Mouse (Mus musculus): ENCODE measurements at regions not wholly inside any gene's neighbourhood (a gene's known extent, or its start where the extent isn't known, plus 50 kb on each side); places are given as distances from the start of the nearest gene placed in this dataset.

- TF ChIP-seq GATA1 (IDR thresholded peaks at IDR 0.05; ENCODE audit: borderline replicate concordance, low read length) (no peak), FLI1 (IDR thresholded peaks at IDR 0.05; ENCODE audit: low read length) (no peak)
These were observed 94.6 kb upstream of the Pitx1 start for GRCm38 (mm10) chr13:55930637-55931036.

All from megakaryocyte, embryonic 14.5 days (primary cell).